Mouse (Mus musculus) hindbrain, embryonic 15.5 days (tissue): ENCODE results near the gene Pax4. TPM values are rescaled to one million over a fixed set of nuclear protein-coding genes. Genes with fewer than 3 reads are reported as not detected.

Experiments
- ATAC-seq: fragments of 200-750 bp; cut with Nextera tagmentation; 2 replicates; pipeline ENCODE4 v1.8.0; 2017; ENCODE audit warnings: low read depth, moderate number of reproducible peaks, moderate TSS enrichment; ENCODE audit not compliant: low FRiP score
- H3K27ac ChIP-seq: fragments of 300-500 bp; sonication (generic); replicated peaks from 2 replicates; pipeline ENCODE4 v1.5.1; 2015; ENCODE audit warnings: mild to moderate bottlenecking, inconsistent platforms
- H3K27me3 ChIP-seq: fragments of 300-500 bp; sonication (generic); 2 replicates; pipeline ENCODE4 v1.6.1; 2015; ENCODE audit warnings: control low read depth, inconsistent platforms
- H3K36me3 ChIP-seq: fragments of 300-500 bp; sonication (generic); 2 replicates; pipeline ENCODE4 v1.6.1; 2015; ENCODE audit warnings: control low read depth, inconsistent platforms
- H3K4me1 ChIP-seq: fragments of 300-500 bp; sonication (generic); replicated peaks from 2 replicates; pipeline ENCODE4 v1.6.1; 2015; ENCODE audit warnings: control low read depth, inconsistent platforms
- H3K4me2 ChIP-seq: fragments of 300-500 bp; sonication (generic); 2 replicates; pipeline ENCODE4 v1.6.1; 2015; ENCODE audit warnings: moderate library complexity, mild to moderate bottlenecking, inconsistent platforms
- H3K4me3 ChIP-seq: fragments of 300-500 bp; sonication (generic); 2 replicates; pipeline ENCODE4 v1.5.1; 2015; ENCODE audit warnings: mild to moderate bottlenecking, inconsistent platforms
- H3K9ac ChIP-seq: fragments of 300-500 bp; sonication (generic); 2 replicates; pipeline ENCODE4 v1.6.1; 2015; ENCODE audit warnings: inconsistent platforms
- H3K9me3 ChIP-seq: fragments of 300-500 bp; sonication (generic); 2 replicates; pipeline ENCODE4 v1.6.1; 2016; ENCODE audit warnings: control low read depth, inconsistent platforms
- WGBS: fragments of 180-500 bp; shearing (Covaris S2); methylation state at CpG from one replicate; pipeline ENCODE4 v1.1.7; 2015; 5-methylcytosine and 5-hydroxymethylcytosine counted together
- polyA plus RNA-seq: library from polyadenylated mRNA; unstranded; fragments of >200 nt; fragmentation: Nextera tagmentation; extraction: Ambion mirVana; gene quantifications from 2 replicates; pipeline ENCODE4 v1.2.1, GENCODE M21; 2015

Gene Pax4
- polyA plus RNA-seq, 1 experiment from 2014 or later, result not detected

- H3K27ac ChIP-seq, result no peak within 1 kb of the TSS
- H3K4me2 ChIP-seq, result no peak within 1 kb of the TSS
- H3K9me3 ChIP-seq, result no peaks in the 10 kb centered on the region
- WGBS, result 86% methylated on average over 5 of the region's 5 CpGs
- H3K36me3 ChIP-seq, result no peaks in the 10 kb centered on the region
- 0 out of 2 replicates have a peak, but pooled peaks cover 5% of the 10 kb centered on the region for H3K4me1 ChIP-seq
- no peak within 1 kb of the TSS for H3K4me3 ChIP-seq
- H3K27me3 ChIP-seq, result no peaks in the 10 kb centered on the region
- no peak within 1 kb of the TSS for H3K9ac ChIP-seq
- ATAC-seq, result no peak
Measured at GRCm38 (mm10) chr6:28474839-28475238, 25.7 kb upstream of the Pax4 start, which contains the start of gene Snd1. Snd1 (plus strand) TSS chr6:28475139.

- Histone ChIP-seq H3K27me3 (no peaks in the 10 kb centered on the region), H3K4me2 (no peak overlapping the region), H3K27ac (no peak overlapping the region), H3K4me1 (0 out of 2 replicates have a peak, but pooled peaks cover 4% of the 10 kb centered on the region), H3K4me3 (no peak overlapping the region), H3K36me3 (no peaks in the 10 kb centered on the region), H3K9ac (no peak overlapping the region), H3K9me3 (no peaks in the 10 kb centered on the region)
- WGBS, result 93% methylated on average over 4 of the region's 4 CpGs
- no peak for ATAC-seq
Measured at GRCm38 (mm10) chr6:28474211-28474610, 25.1 kb upstream of the Pax4 start.

- H3K4me1 ChIP-seq, result no peaks in the 10 kb centered on the region
- no peaks in the 10 kb centered on the region for H3K9me3 ChIP-seq
- H3K27ac ChIP-seq, result no peak overlapping the region
- no peak overlapping the region for H3K9ac ChIP-seq
- H3K4me3 ChIP-seq, result no peak overlapping the region
- H3K36me3 ChIP-seq, result no peaks in the 10 kb centered on the region
- no peaks in the 10 kb centered on the region for H3K27me3 ChIP-seq
- ATAC-seq, result no peak
- WGBS, result 92% methylated on average over 9 of the region's 9 CpGs
- no peak overlapping the region for H3K4me2 ChIP-seq
Measured at GRCm38 (mm10) chr6:28471284-28472035, 22.3 kb upstream of the Pax4 start.

GRCm38 (mm10) chr6:28470621-28471020, 21.5 kb upstream of the Pax4 start:
- Histone ChIP-seq H3K4me3 (no peak overlapping the region), H3K4me2 (no peak overlapping the region), H3K9ac (no peak overlapping the region), H3K27ac (no peak overlapping the region), H3K27me3 (no peaks in the 10 kb centered on the region), H3K36me3 (no peaks in the 10 kb centered on the region), H3K9me3 (no peaks in the 10 kb centered on the region), H3K4me1 (no peaks in the 10 kb centered on the region)
- 85% methylated on average over 5 of the region's 5 CpGs for WGBS
- ATAC-seq, result no peak

GRCm38 (mm10) chr6:28470017-28470602, 21.0 kb upstream of the Pax4 start:
- 68% methylated on average over 4 of the region's 4 CpGs for WGBS
- no peak overlapping the region for H3K27ac ChIP-seq
- H3K27me3 ChIP-seq, result no peaks in the 10 kb centered on the region
- no peak for ATAC-seq
- H3K4me2 ChIP-seq, result no peak overlapping the region
- no peaks in the 10 kb centered on the region for H3K9me3 ChIP-seq
- no peak overlapping the region for H3K9ac ChIP-seq
- H3K36me3 ChIP-seq, result no peaks in the 10 kb centered on the region
- no peaks in the 10 kb centered on the region for H3K4me1 ChIP-seq
- no peak overlapping the region for H3K4me3 ChIP-seq

GRCm38 (mm10) chr6:28464630-28465029, 15.5 kb upstream of the Pax4 start:
- ATAC-seq, result no peak
- Histone ChIP-seq H3K9me3 (no peaks in the 10 kb centered on the region), H3K27ac (no peak overlapping the region), H3K36me3 (no peaks in the 10 kb centered on the region), H3K4me2 (no peak overlapping the region), H3K4me3 (no peak overlapping the region), H3K27me3 (no peaks in the 10 kb centered on the region), H3K9ac (no peak overlapping the region), H3K4me1 (0 out of 2 replicates have a peak, but pooled peaks cover 4% of the 10 kb centered on the region)
- WGBS, result 32% methylated on average over 6 of the region's 6 CpGs

GRCm38 (mm10) chr6:28460534-28460933, 11.4 kb upstream of the Pax4 start:
- WGBS, result 7% methylated on average over 5 of the region's 5 CpGs
- no peaks in the 10 kb centered on the region for H3K9me3 ChIP-seq
- H3K36me3 ChIP-seq, result no peaks in the 10 kb centered on the region
- H3K4me3 ChIP-seq, result no peak overlapping the region
- no peaks in the 10 kb centered on the region for H3K27me3 ChIP-seq
- H3K9ac ChIP-seq, result no peak overlapping the region
- no peak for ATAC-seq
- no peak overlapping the region for H3K27ac ChIP-seq
- no peak overlapping the region for H3K4me2 ChIP-seq
- H3K4me1 ChIP-seq, result 0 out of 2 replicates have a peak, but pooled peaks cover 4% of the 10 kb centered on the region

GRCm38 (mm10) chr6:28459221-28459668, 10.1 kb upstream of the Pax4 start:
- no peak for ATAC-seq
- Histone ChIP-seq H3K27ac (no peak overlapping the region), H3K9ac (no peak overlapping the region), H3K36me3 (no peaks in the 10 kb centered on the region), H3K4me3 (no peak overlapping the region), H3K4me2 (no peak overlapping the region), H3K27me3 (0 out of 2 replicates have a peak, but pooled peaks cover 1% of the 10 kb centered on the region), H3K4me1 (no peaks in the 10 kb centered on the region), H3K9me3 (no peaks in the 10 kb centered on the region)

- Histone ChIP-seq H3K9ac (no peak overlapping the region), H3K9me3 (no peaks in the 10 kb centered on the region), H3K27ac (no peak overlapping the region), H3K4me1 (no peaks in the 10 kb centered on the region), H3K4me2 (no peak overlapping the region), H3K4me3 (no peak overlapping the region), H3K27me3 (peaks cover 31% of the 10 kb centered on the region), H3K36me3 (no peaks in the 10 kb centered on the region)
- no peak for ATAC-seq
- WGBS, result under 1% methylated on average over 12 of the region's 12 CpGs
Measured at GRCm38 (mm10) chr6:28450977-28451376, 1.8 kb upstream of the Pax4 start.

- Histone ChIP-seq H3K9ac (no peak overlapping the region), H3K4me1 (no peaks in the 10 kb centered on the region), H3K4me3 (no peak overlapping the region), H3K27me3 (peaks cover 31% of the 10 kb centered on the region), H3K9me3 (no peaks in the 10 kb centered on the region), H3K36me3 (no peaks in the 10 kb centered on the region), H3K27ac (no peak overlapping the region), H3K4me2 (no peak overlapping the region)
- WGBS, result 15% methylated on average over 5 of the region's 5 CpGs
- no peak for ATAC-seq
Measured at GRCm38 (mm10) chr6:28450481-28450880, 1.3 kb upstream of the Pax4 start.

- Histone ChIP-seq H3K27me3 (peaks cover 24% of the 10 kb centered on the region), H3K27ac (no peak overlapping the region), H3K4me2 (no peak overlapping the region), H3K9me3 (no peaks in the 10 kb centered on the region), H3K36me3 (no peaks in the 10 kb centered on the region), H3K4me3 (no peak overlapping the region), H3K9ac (no peak overlapping the region), H3K4me1 (no peaks in the 10 kb centered on the region)
- 72% methylated on average over 7 of the region's 7 CpGs for WGBS
- ATAC-seq, result peak; percentile 45; the same call in 1 of the 2 replicates
Measured at GRCm38 (mm10) chr6:28447937-28448336, 1.2 kb downstream of the Pax4 start.

GRCm38 (mm10) chr6:28431538-28431855, 17.7 kb downstream of the Pax4 start:
- Histone ChIP-seq H3K9me3 (no peaks in the 10 kb centered on the region), H3K9ac (no peak overlapping the region), H3K4me1 (no peaks in the 10 kb centered on the region), H3K4me2 (no peak overlapping the region), H3K4me3 (no peak overlapping the region), H3K27me3 (no peaks in the 10 kb centered on the region), H3K36me3 (peaks cover 7% of the 10 kb centered on the region; the same call in 1 of the 2 replicates), H3K27ac (no peak overlapping the region)
- no peak for ATAC-seq
- WGBS, result 83% methylated on average over 6 of the region's 6 CpGs
